Comparison of ENCODE assay signal across 10 mouse cellular contexts in genomic region chr2:161561502-161561901, GRCm38 (mm10).
DNase-seq lines count a peak whose midpoint lies in the region; ATAC-seq and TF ChIP-seq lines count a peak whose summit lies in the region.
"Had no signal": no experiment of that assay in that cellular context is flagged by ENCODE, and none has a peak within 500 bp of the region (broad histone marks: within the 10 kb centered on the region; RNA-seq: fewer than 3 reads in every experiment).

No protein-coding gene starts in this region.

- peak; percentile 16 to 27 for DNase-seq in left cerebral cortex, adult 18-20 months (ENCODE audit: low spot score in 2 of 2)
- no peak for DNase-seq in left cerebral cortex, adult 2 months (ENCODE audit: extremely low spot score in 1 of 2, low spot score in 2 of 2)
- DNase-seq in fibroblast of lung, adult 2 months (ENCODE audit: low read depth) = peak; percentile 46
- peak; percentile 9 for DNase-seq in gastrocnemius, postnatal 14 days
- DNase-seq in left cerebral cortex, postnatal 36 days (ENCODE audit: low spot score in 2 of 2) = peak; percentile 18 to 21
- no peak for DNase-seq in kidney, adult 11 months
- DNase-seq in adrenal gland, postnatal 10 days = no peak
- DNase-seq: forebrain, postnatal 0 days had no signal

- H3K27ac ChIP-seq in left cerebral cortex, adult 2 months = no peak overlapping the region
- H3K27ac ChIP-seq: kidney, embryonic 15.5 days had no signal

- no peak for TF ChIP-seq CTCF in left cerebral cortex, adult 2 months (IDR thresholded peaks at IDR 0.05)

- no peak overlapping the region for H3K4me3 ChIP-seq in left cerebral cortex, adult 2 months
- H3K4me3 ChIP-seq: kidney, embryonic 15.5 days had no signal

- intact Hi-C loops in left cerebral cortex, adult 2 months (cut with DNase I) = no loop called here
- intact Hi-C loops in gastrocnemius, postnatal 14 days (cut with DNase I; ENCODE audit: low total_unique reads) = no loop called here
- intact Hi-C loops in left cerebral cortex, postnatal 36 days (cut with DNase I) = no loop called here

- ATAC-seq in megakaryocyte progenitor cell, adult 5-6 weeks (replicated peaks; ENCODE audit: poor library complexity) = no peak
- ATAC-seq: forebrain, postnatal 0 days had no signal

Comparison
In these comparisons a context has a peak if more than half of its experiments do, and no peak if none do; other contexts are left out.
1. DNase-seq: peak in left cerebral cortex, adult 18-20 months (2 of 2), fibroblast of lung, adult 2 months (single experiment), gastrocnemius, postnatal 14 days (single experiment) and left cerebral cortex, postnatal 36 days (2 of 2); none in left cerebral cortex, adult 2 months (0 of 2), kidney, adult 11 months (single experiment) and adrenal gland, postnatal 10 days (single experiment).